Mouse (Mus musculus) C2C12 (cell line): ENCODE data around the gene Ripor2. TPM values are rescaled to one million over a fixed set of nuclear protein-coding genes. Genes with fewer than 3 reads are reported as not detected.

Experiments used
- H3K27me3 ChIP-seq: one replicate; pipeline ENCODE4 v1.6.1; 2011; ENCODE audit not compliant: control insufficient read depth, insufficient read depth, insufficient read length
- H3K36me3 ChIP-seq: one replicate; pipeline ENCODE4 v1.6.1; 2011; ENCODE audit not compliant: control insufficient read depth, insufficient read depth
- H3K4me3 ChIP-seq: one replicate; pipeline ENCODE4 v1.5.1; 2011; ENCODE audit warnings: mild to moderate bottlenecking, control low read depth; ENCODE audit not compliant: poor library complexity, insufficient read depth, severe bottlenecking
- H3K79me2 ChIP-seq: one replicate; pipeline ENCODE4 v1.6.1; 2011; ENCODE audit not compliant: control insufficient read depth, insufficient read depth
- H3K79me3 ChIP-seq: one replicate; pipeline ENCODE4 v1.6.1; 2011; ENCODE audit warnings: low read depth, control low read depth
- H3ac ChIP-seq: one replicate; pipeline ENCODE3; 2011; ENCODE audit warnings: low read depth; ENCODE audit not compliant: control insufficient read depth, insufficient read length
- CEBPB ChIP-seq: IDR thresholded peaks from one replicate; pipeline ENCODE4 v1.6.1; 2011; ENCODE audit warnings: low read depth, mild to moderate bottlenecking, control low read depth, moderate library complexity
- CTCF ChIP-seq: IDR thresholded peaks from one replicate; pipeline ENCODE4 v1.5.1; 2011; ENCODE audit not compliant: control insufficient read depth, insufficient read depth, insufficient read length
- FOSL1 ChIP-seq: IDR thresholded peaks from one replicate; pipeline ENCODE4 v1.8.0; 2011; ENCODE audit warnings: mild to moderate bottlenecking, low read length; ENCODE audit not compliant: poor library complexity, insufficient read depth, severe bottlenecking
- MAX ChIP-seq: IDR thresholded peaks from one replicate; pipeline ENCODE4 v1.6.1; 2011; ENCODE audit warnings: mild to moderate bottlenecking, control low read depth
- MYOD1 ChIP-seq: IDR thresholded peaks from one replicate; pipeline ENCODE4 v1.6.1; 2011; ENCODE audit warnings: low read depth; ENCODE audit not compliant: control insufficient read depth, insufficient read length
- MYOG ChIP-seq: IDR thresholded peaks from one replicate; pipeline ENCODE4 v1.6.1; 2011; ENCODE audit not compliant: control insufficient read depth, insufficient read length; ENCODE audit errors: extremely low read depth
- USF1 ChIP-seq: IDR thresholded peaks from one replicate; pipeline ENCODE4 v1.6.1; 2011; ENCODE audit warnings: low read depth, mild to moderate bottlenecking, control low read depth, moderate library complexity
- polyA plus RNA-seq: library from polyadenylated mRNA; unstranded; fragments of >200 nt; fragmentation: generic; extraction: Trizol; gene quantifications from one replicate; pipeline ENCODE4 v1.2.1, GENCODE M21; 2012; ENCODE audit warnings: missing spikeins

The Ripor2 gene
- polyA plus RNA-seq, 1 experiment: 0.23 TPM

GRCm38 (mm10) chr13:24668556-24668955 is 86.6 kb downstream of the Ripor2 start:
- no peak overlapping the region for H3K4me3 ChIP-seq
- no peaks in the 10 kb centered on the region for H3K36me3 ChIP-seq
- no peak for TF ChIP-seq CEBPB
- TF ChIP-seq FOSL1: no peak
- no peak for TF ChIP-seq CTCF
- TF ChIP-seq MYOG: no peak
- no peak for TF ChIP-seq USF1
- no peak for TF ChIP-seq MYOD1
- no peak for TF ChIP-seq MAX
- H3K79me2 ChIP-seq: no peaks in the 10 kb centered on the region
- no peaks in the 10 kb centered on the region for H3K27me3 ChIP-seq
- no peaks in the 10 kb centered on the region for H3K79me3 ChIP-seq
- H3ac ChIP-seq: no peak overlapping the region

- Histone ChIP-seq H3K27me3 (no peaks in the 10 kb centered on the region), H3K79me2 (no peaks in the 10 kb centered on the region), H3K79me3 (no peaks in the 10 kb centered on the region), H3K36me3 (no peaks in the 10 kb centered on the region), H3ac (no peak overlapping the region), H3K4me3 (no peak overlapping the region)
- TF ChIP-seq MYOD1 (no peak), CEBPB (no peak), USF1 (no peak), MYOG (no peak), MAX (no peak), FOSL1 (no peak)
Observed at GRCm38 (mm10) chr13:24670676-24671075, 88.7 kb downstream of the Ripor2 start.

- TF ChIP-seq USF1: no peak
- TF ChIP-seq CEBPB: no peak
- no peak for TF ChIP-seq MYOD1
- no peak for TF ChIP-seq FOSL1
- no peak for TF ChIP-seq MYOG
- no peak for TF ChIP-seq MAX
- TF ChIP-seq CTCF: no peak
- Histone ChIP-seq H3ac (no peak overlapping the region), H3K36me3 (no peaks in the 10 kb centered on the region), H3K4me3 (no peak overlapping the region), H3K79me3 (no peaks in the 10 kb centered on the region), H3K79me2 (no peaks in the 10 kb centered on the region), H3K27me3 (no peaks in the 10 kb centered on the region)
Observed at GRCm38 (mm10) chr13:24679027-24679680, 97.2 kb downstream of the Ripor2 start.

- H3K36me3 ChIP-seq: no peaks in the 10 kb centered on the region
- no peaks in the 10 kb centered on the region for H3K27me3 ChIP-seq
- TF ChIP-seq MYOG: no peak
- no peak for TF ChIP-seq FOSL1
- no peak overlapping the region for H3ac ChIP-seq
- no peaks in the 10 kb centered on the region for H3K79me3 ChIP-seq
- no peak overlapping the region for H3K4me3 ChIP-seq
- no peaks in the 10 kb centered on the region for H3K79me2 ChIP-seq
Observed at GRCm38 (mm10) chr13:24680951-24681350, 99.0 kb downstream of the Ripor2 start.

GRCm38 (mm10) chr13:24682346-24682745 is 100.4 kb downstream of the Ripor2 start:
- Histone ChIP-seq H3K27me3 (no peaks in the 10 kb centered on the region), H3K79me2 (no peaks in the 10 kb centered on the region), H3K36me3 (no peaks in the 10 kb centered on the region), H3K79me3 (no peaks in the 10 kb centered on the region), H3K4me3 (no peak overlapping the region), H3ac (no peak overlapping the region)
- TF ChIP-seq CEBPB: no peak
- no peak for TF ChIP-seq MYOG
- no peak for TF ChIP-seq FOSL1
- no peak for TF ChIP-seq MAX
- TF ChIP-seq CTCF: no peak
- no peak for TF ChIP-seq MYOD1
- TF ChIP-seq USF1: no peak

GRCm38 (mm10) chr13:24684503-24684902 is 102.5 kb downstream of the Ripor2 start:
- H3K27me3 ChIP-seq: no peaks in the 10 kb centered on the region
- no peaks in the 10 kb centered on the region for H3K36me3 ChIP-seq
- H3K79me2 ChIP-seq: no peaks in the 10 kb centered on the region
- H3K4me3 ChIP-seq: no peak overlapping the region
- no peak overlapping the region for H3ac ChIP-seq
- no peaks in the 10 kb centered on the region for H3K79me3 ChIP-seq
- TF ChIP-seq MAX (no peak), CEBPB (no peak), USF1 (no peak), MYOG (no peak), CTCF (no peak), MYOD1 (no peak), FOSL1 (no peak)
